Mouse (Mus musculus) neural tube, embryonic 13.5 days (tissue): ENCODE measurements around the gene Ids. TPM values are rescaled to one million over a fixed set of nuclear protein-coding genes. Genes with fewer than 3 reads are reported as not detected.

Experiments
- ATAC-seq: fragments of 200-750 bp; cut with Nextera tagmentation; 2 replicates; pipeline ENCODE4 v1.8.0; 2017; ENCODE audit warnings: low read depth, mild to moderate bottlenecking, moderate TSS enrichment, moderate library complexity
- H3K27ac ChIP-seq: fragments of 300-500 bp; sonication (generic); replicated peaks from 2 replicates; pipeline ENCODE4 v1.5.1; 2015; ENCODE audit warnings: moderate library complexity, mild to moderate bottlenecking, inconsistent platforms
- H3K27me3 ChIP-seq: fragments of 300-500 bp; sonication (generic); 2 replicates; pipeline ENCODE4 v1.6.1; 2015; ENCODE audit warnings: mild to moderate bottlenecking, inconsistent platforms
- H3K36me3 ChIP-seq: fragments of 300-500 bp; sonication (generic); 2 replicates; pipeline ENCODE4 v1.6.1; 2015; ENCODE audit warnings: mild to moderate bottlenecking, inconsistent platforms
- H3K4me1 ChIP-seq: fragments of 300-500 bp; sonication (generic); replicated peaks from 2 replicates; pipeline ENCODE4 v1.6.1; 2015; ENCODE audit warnings: inconsistent platforms
- H3K4me2 ChIP-seq: fragments of 300-500 bp; sonication (generic); 2 replicates; pipeline ENCODE4 v1.6.1; 2015; ENCODE audit warnings: inconsistent platforms, mild to moderate bottlenecking, moderate library complexity
- H3K4me3 ChIP-seq: fragments of 300-500 bp; sonication (generic); 2 replicates; pipeline ENCODE4 v1.5.1; 2015; ENCODE audit warnings: mild to moderate bottlenecking, inconsistent platforms
- H3K9ac ChIP-seq: fragments of 300-500 bp; sonication (generic); 2 replicates; pipeline ENCODE4 v1.6.1; 2015; ENCODE audit warnings: moderate library complexity, mild to moderate bottlenecking, inconsistent platforms
- H3K9me3 ChIP-seq: fragments of 300-500 bp; sonication (generic); 2 replicates; pipeline ENCODE4 v1.6.1; 2016; ENCODE audit warnings: inconsistent platforms
- WGBS: fragments of 180-500 bp; shearing (Covaris S2); methylation state at CpG from one replicate; pipeline ENCODE4 v1.1.7; 2015; 5-methylcytosine and 5-hydroxymethylcytosine counted together
- polyA plus RNA-seq: library from polyadenylated mRNA; unstranded; fragments of >200 nt; fragmentation: Nextera tagmentation; extraction: Ambion mirVana; gene quantifications from 2 replicates; pipeline ENCODE4 v1.2.1, GENCODE M21; 2015

Gene Ids
- polyA plus RNA-seq, 1 experiment from 2014 or later = 11.9 TPM

DNA sequence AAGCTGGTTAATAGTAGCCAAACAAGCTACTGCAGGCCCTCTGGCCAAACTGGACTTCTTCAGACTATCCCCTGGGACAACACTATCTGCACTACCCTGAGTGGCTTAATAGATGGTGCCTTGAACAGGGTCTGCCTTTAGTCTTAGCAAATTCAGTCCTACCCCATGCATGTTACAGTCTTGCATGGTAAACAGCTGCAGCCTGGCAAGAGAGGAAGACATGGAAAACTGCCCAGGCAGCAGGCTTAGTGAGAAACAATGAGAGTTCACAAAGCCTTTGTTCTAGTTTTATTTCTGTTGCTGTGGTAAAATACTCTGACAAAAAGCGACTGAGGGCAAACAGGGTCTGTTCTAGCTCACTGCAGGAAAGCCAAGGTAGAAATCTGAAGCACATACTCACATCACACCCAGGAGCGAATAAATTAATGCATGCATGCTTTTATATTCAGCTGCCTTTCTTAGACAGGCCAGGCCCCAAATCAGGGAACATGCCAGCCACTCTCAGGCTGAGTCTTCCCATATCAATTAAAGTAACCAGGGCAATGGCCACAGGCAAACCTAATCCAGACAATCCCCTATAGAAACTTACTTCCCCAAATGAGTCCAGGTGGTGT is 36.2 kb downstream of the Ids start:
- H3K9ac ChIP-seq = no peak overlapping the region
- H3K9me3 ChIP-seq = no peaks in the 10 kb centered on the region
- H3K4me2 ChIP-seq = no peak overlapping the region
- no peak overlapping the region for H3K4me3 ChIP-seq
- no peaks in the 10 kb centered on the region for H3K36me3 ChIP-seq
- no peaks in the 10 kb centered on the region for H3K27me3 ChIP-seq
- WGBS = 53% methylated on average over 2 of the region's 2 CpGs
- no peak overlapping the region for H3K27ac ChIP-seq
- no peaks in the 10 kb centered on the region for H3K4me1 ChIP-seq
- ATAC-seq = no peak

DNA sequence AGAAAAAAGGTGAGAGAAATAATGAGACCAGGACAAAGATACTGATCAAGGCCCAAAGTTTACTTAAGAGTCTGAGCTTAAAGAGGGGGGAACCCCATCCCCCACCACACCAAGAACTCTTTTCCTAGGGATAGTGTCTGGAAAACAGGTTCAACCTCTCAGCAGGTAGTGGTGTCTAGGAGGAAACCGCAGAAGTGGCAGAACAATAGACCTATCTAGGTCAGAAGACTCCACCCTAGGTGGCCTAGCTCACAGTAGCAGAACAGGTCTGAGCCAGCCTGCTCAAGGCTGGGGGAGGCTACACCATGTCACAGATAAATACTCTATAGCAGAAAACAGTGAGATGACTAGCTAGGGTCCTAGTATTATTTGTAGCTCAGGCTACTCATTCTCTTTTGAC is 37.2 kb downstream of the Ids start:
- Histone ChIP-seq H3K36me3 (no peaks in the 10 kb centered on the region), H3K9me3 (no peaks in the 10 kb centered on the region), H3K27ac (no peak overlapping the region), H3K27me3 (no peaks in the 10 kb centered on the region), H3K4me2 (no peak overlapping the region), H3K9ac (no peak overlapping the region), H3K4me1 (no peaks in the 10 kb centered on the region), H3K4me3 (no peak overlapping the region)
- 53% methylated on average over 1 of the region's 1 CpGs for WGBS
- ATAC-seq = no peak

DNA sequence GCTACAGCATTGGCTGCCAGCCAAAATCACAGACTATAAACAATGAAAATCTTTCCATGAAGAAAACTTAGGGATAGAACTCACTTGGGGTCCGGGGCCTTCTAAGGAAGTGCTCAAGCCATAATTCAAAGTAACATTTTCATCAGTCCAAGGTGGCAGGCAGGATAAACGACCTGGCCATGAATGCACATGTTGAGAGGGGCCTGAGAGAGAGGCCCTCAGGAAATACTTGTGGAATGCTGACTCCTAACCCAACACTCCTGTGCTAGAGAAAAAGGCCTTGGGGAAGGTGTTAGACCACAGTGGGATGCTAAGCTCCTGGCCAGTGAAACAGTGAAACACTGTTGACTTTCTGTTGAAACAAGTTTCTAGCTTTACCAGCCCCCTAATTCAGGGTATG is 45.6 kb downstream of the Ids start:
- H3K9ac ChIP-seq = no peak overlapping the region
- no peaks in the 10 kb centered on the region for H3K4me1 ChIP-seq
- H3K9me3 ChIP-seq = no peaks in the 10 kb centered on the region
- H3K4me2 ChIP-seq = no peak overlapping the region
- WGBS = 37% methylated on average over 2 of the region's 2 CpGs
- no peaks in the 10 kb centered on the region for H3K36me3 ChIP-seq
- ATAC-seq = no peak
- no peak overlapping the region for H3K4me3 ChIP-seq
- no peak overlapping the region for H3K27ac ChIP-seq
- H3K27me3 ChIP-seq = no peaks in the 10 kb centered on the region

- H3K4me1 ChIP-seq = no peaks in the 10 kb centered on the region
- no peak overlapping the region for H3K9ac ChIP-seq
- ATAC-seq = no peak
- no peaks in the 10 kb centered on the region for H3K27me3 ChIP-seq
- no peak overlapping the region for H3K4me2 ChIP-seq
- H3K4me3 ChIP-seq = no peak overlapping the region
- H3K36me3 ChIP-seq = no peaks in the 10 kb centered on the region
- WGBS = 75% methylated on average over 3 of the region's 3 CpGs
- H3K27ac ChIP-seq = no peak overlapping the region
- no peaks in the 10 kb centered on the region for H3K9me3 ChIP-seq
Measured at GRCm38 (mm10) chrX:70314949-70315641, 49.8 kb downstream of the Ids start.

Other genes starting within 250 kb of the Ids start
- gene 1110012L19Rik, start 20.8 kb upstream of the Ids start, polyA plus RNA-seq = 36.1 and 42.6 TPM in 2 replicates
- 43.6 and 43.9 TPM in 2 replicates for gene Tmem185a, start 112.1 kb upstream of the Ids start, polyA plus RNA-seq